Mouse (Mus musculus) kidney, adult 2 months (tissue): Measurements from ENCODE around the gene Uba6.

ENCODE experiments used
- CTCF ChIP-seq: fragments of 200-500 bp; conservative IDR thresholded peaks from 2 replicates; pipeline ENCODE4 v1.5.1; 2011; ENCODE audit warnings: low read depth, mild to moderate bottlenecking, control low read depth, low read length, moderate library complexity, mixed read lengths; ENCODE audit not compliant: insufficient read depth, insufficient read length
- POLR2A ChIP-seq: fragments of 200-500 bp; IDR thresholded peaks from one replicate; pipeline ENCODE4 v1.6.1; 2011; ENCODE audit warnings: low read depth, low read length, control low read depth

DNA sequence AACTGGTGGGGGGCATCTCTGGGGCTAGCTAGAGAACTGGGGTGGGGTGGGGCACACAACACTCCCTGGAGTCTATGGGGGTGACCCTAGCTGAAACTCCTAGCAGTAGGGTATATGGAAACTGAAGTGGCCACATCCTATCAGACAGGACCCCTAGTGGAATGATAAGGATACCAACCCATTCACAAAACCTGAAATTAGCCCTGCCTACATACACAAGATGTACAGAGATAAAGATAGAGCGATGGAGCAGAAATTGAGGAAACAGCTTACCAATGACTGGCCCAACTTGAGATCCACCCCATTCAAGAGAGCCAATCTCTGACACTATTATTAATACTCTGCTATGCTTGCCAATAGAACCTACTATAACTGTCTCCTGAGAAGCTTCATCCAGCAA, 109.1 kb downstream of the Uba6 start:
- no peak for TF ChIP-seq POLR2A
- no peak for TF ChIP-seq CTCF
